Mouse (Mus musculus): ENCODE data around the gene Carns1.

Gene Carns1
- long read RNA-seq, experiment 1, partial matches to known transcripts, result 1 of 2 reads
- long read RNA-seq, experiment 1, other reads (novel, unspliced or antisense), result 1 of 2 reads
- long read RNA-seq, experiment 2, partial matches to known transcripts, result 0 of 5 reads
- long read RNA-seq, experiment 2, other reads (novel, unspliced or antisense), result 3 of 5 reads

GRCm38 (mm10) chr19:4175368-4175947, at the start of gene Carns1:
TSS of gene Carns1 (minus strand) at chr19:4175479.
- intact Hi-C loops (cut with DNase I), result no loop called here

GRCm38 (mm10) chr19:4222165-4222564, 46.9 kb upstream of the Carns1 start:
- intact Hi-C loops (cut with DNase I), result no loop called here

GRCm38 (mm10) chr19:4220957-4221743, 45.9 kb upstream of the Carns1 start:
- intact Hi-C loops (cut with DNase I), result no loop called here

- intact Hi-C loops (cut with DNase I), result no loop called here
These were observed 45.1 kb upstream of the Carns1 start for GRCm38 (mm10) chr19:4220416-4220815.

- intact Hi-C loops (cut with DNase I), result no loop called here
These were observed 44.7 kb upstream of the Carns1 start for GRCm38 (mm10) chr19:4219943-4220342.

GRCm38 (mm10) chr19:4218784-4219183, 43.5 kb upstream of the Carns1 start:
- intact Hi-C loops (cut with DNase I), result no loop called here

GRCm38 (mm10) chr19:4218293-4218692, 43.0 kb upstream of the Carns1 start:
- intact Hi-C loops (cut with DNase I), result no loop called here

GRCm38 (mm10) chr19:4217855-4218254, 42.6 kb upstream of the Carns1 start:
- intact Hi-C loops (cut with DNase I), result no loop called here

- intact Hi-C loops (cut with DNase I), result no loop called here
These were observed 41.9 kb upstream of the Carns1 start for GRCm38 (mm10) chr19:4217140-4217539.

- intact Hi-C loops (cut with DNase I), result no loop called here
These were observed 40.9 kb upstream of the Carns1 start for GRCm38 (mm10) chr19:4216041-4216685.

GRCm38 (mm10) chr19:4215451-4215840, 40.2 kb upstream of the Carns1 start:
- intact Hi-C loops (cut with DNase I), result no loop called here

- intact Hi-C loops (cut with DNase I), result no loop called here
These were observed 39.6 kb upstream of the Carns1 start for GRCm38 (mm10) chr19:4214771-4215450.

- intact Hi-C loops (cut with DNase I), result no loop called here
These were observed 38.9 kb upstream of the Carns1 start, which contains the start of the genes Clcf1 and AC109138.7 for GRCm38 (mm10) chr19:4214071-4214770. TSS of gene Clcf1 (plus strand) at chr19:4214238. TSS of gene AC109138.7 (plus strand) at chr19:4214357.

GRCm38 (mm10) chr19:4213524-4213974, 38.3 kb upstream of the Carns1 start:
- intact Hi-C loops (cut with DNase I), result no loop called here

GRCm38 (mm10) chr19:4211891-4212588, 36.8 kb upstream of the Carns1 start:
- intact Hi-C loops (cut with DNase I), result no loop called here

GRCm38 (mm10) chr19:4208563-4208962, 33.3 kb upstream of the Carns1 start:
- intact Hi-C loops (cut with DNase I), result loop anchor here (5.0 kb wide), 1 partner anchor 34 kb away; no protein-coding TSS in a partner anchor

GRCm38 (mm10) chr19:4206971-4207370, 31.7 kb upstream of the Carns1 start:
- intact Hi-C loops (cut with DNase I), result loop anchor here (1.0 to 5.0 kb wide), 2 partner anchors 21 to 35 kb away; no protein-coding TSS in a partner anchor

GRCm38 (mm10) chr19:4204889-4205288, 29.6 kb upstream of the Carns1 start:
- intact Hi-C loops (cut with DNase I), result loop anchor here (2.0 to 5.0 kb wide), 2 partner anchors 37 to 106 kb away; partner anchors contain the start of gene Pitpnm1

GRCm38 (mm10) chr19:4203604-4204326, 28.5 kb upstream of the Carns1 start:
- intact Hi-C loops (cut with DNase I), result loop anchor here (2.0 kb wide), 1 partner anchor 105 kb away; the partner anchor contains the start of gene Pitpnm1

Measured in adrenal gland (tissue).